Mouse (Mus musculus): ENCODE results near the gene Stk11. TPM values are rescaled to one million over a fixed set of nuclear protein-coding genes. Genes with fewer than 3 reads are reported as not detected.

The Stk11 gene
- polyA plus RNA-seq, 1 experiment from 2014 or later = 13.8 TPM

DNA sequence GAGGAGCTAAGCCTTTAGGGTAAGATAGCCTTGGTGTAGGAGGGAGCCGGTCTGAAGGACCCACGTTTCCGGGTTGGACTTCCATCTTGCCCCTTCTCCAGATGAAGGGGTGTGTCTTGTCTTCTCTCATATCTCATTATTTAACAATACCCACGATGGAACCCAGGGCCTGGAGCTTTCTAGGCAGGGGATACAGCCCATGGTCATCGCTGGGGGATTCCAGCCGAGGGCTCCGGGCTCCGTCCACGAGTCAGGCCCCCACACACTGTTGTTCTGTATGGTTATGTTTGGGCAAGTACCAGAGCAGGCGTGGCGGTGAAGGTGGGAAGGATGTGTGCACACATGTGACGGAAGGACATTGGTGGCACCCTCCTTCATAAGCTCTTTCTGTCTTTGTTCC is 28.6 kb downstream of the Stk11 start:
- WGBS = 88% methylated on average over 12 of the region's 12 CpGs

GRCm38 (mm10) chr10:80144864-80145838 is 29.5 kb downstream of the Stk11 start:
- no peaks in the 10 kb centered on the region for H3K27me3 ChIP-seq (ENCODE audit: control insufficient read depth, insufficient read depth, low read length)
- H3K4me3 ChIP-seq (ENCODE audit: low read length) = no peak overlapping the region
- 73% methylated on average over 20 of the region's 20 CpGs for WGBS
- ATAC-seq (replicated peaks; ENCODE audit: extremely low read depth, insufficient read depth, low FRiP score) = no peak
- no peaks in the 10 kb centered on the region for H3K9me3 ChIP-seq (replicated peaks; ENCODE audit: control insufficient read depth, low read length)
- peaks cover 45% of the 10 kb centered on the region for H3K4me1 ChIP-seq (ENCODE audit: control insufficient read depth, insufficient read depth, low read length)
- H3K27ac ChIP-seq (ENCODE audit: low read length) = peak overlapping the region; percentile 100
- H3K36me3 ChIP-seq (ENCODE audit: control insufficient read depth, insufficient read depth) = peaks cover 28% of the 10 kb centered on the region
- no peak overlapping the region for H3K4me2 ChIP-seq (ENCODE audit: low read depth, low read length)
- H3K9ac ChIP-seq (ENCODE audit: low read length) = no peak overlapping the region

More for the DNA sequence above, 28.6 kb downstream of the Stk11 start:
- ATAC-seq (replicated peaks; ENCODE audit: extremely low read depth, insufficient read depth, low FRiP score) = no peak
- H3K4me3 ChIP-seq (ENCODE audit: low read length) = no peak overlapping the region
- no peaks in the 10 kb centered on the region for H3K9me3 ChIP-seq (replicated peaks; ENCODE audit: control insufficient read depth, low read length)
- no peak overlapping the region for H3K27ac ChIP-seq (ENCODE audit: low read length)
- H3K36me3 ChIP-seq (ENCODE audit: control insufficient read depth, insufficient read depth) = peaks cover 28% of the 10 kb centered on the region
- H3K4me2 ChIP-seq (ENCODE audit: low read depth, low read length) = no peak overlapping the region
- H3K4me1 ChIP-seq (ENCODE audit: control insufficient read depth, insufficient read depth, low read length) = peaks cover 45% of the 10 kb centered on the region
- H3K27me3 ChIP-seq (ENCODE audit: control insufficient read depth, insufficient read depth, low read length) = no peaks in the 10 kb centered on the region
- no peak overlapping the region for H3K9ac ChIP-seq (ENCODE audit: low read length)

DNA sequence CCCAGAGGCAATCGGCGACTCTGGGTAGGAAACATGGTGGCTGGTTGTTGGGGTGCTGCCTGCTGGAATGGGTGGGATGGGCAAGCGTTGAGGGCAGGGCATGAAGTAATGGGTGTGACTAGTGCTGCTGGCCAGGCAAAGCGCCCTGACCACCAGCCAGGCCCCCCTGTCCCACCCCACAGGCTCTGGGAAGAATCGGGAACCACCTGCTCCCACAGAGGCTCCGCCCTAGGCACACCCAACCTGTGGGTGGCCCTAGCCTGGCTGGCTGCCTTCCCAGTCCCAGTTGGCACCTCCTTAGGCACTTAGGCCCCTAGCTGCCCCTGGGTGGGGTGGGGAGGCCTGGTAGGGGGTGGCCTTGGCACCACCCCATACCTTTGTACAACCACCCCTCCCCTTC is 30.3 kb downstream of the Stk11 start:
- Histone ChIP-seq H3K4me1 (ENCODE audit: control insufficient read depth, insufficient read depth, low read length) (peaks cover 43% of the 10 kb centered on the region), H3K9me3 (replicated peaks; ENCODE audit: control insufficient read depth, low read length) (no peaks in the 10 kb centered on the region)

GRCm38 (mm10) chr10:80146568-80147011 is 31.0 kb downstream of the Stk11 start:
- ATAC-seq (replicated peaks; ENCODE audit: extremely low read depth, insufficient read depth, low FRiP score) = no peak
- Histone ChIP-seq H3K27me3 (ENCODE audit: control insufficient read depth, insufficient read depth, low read length) (no peaks in the 10 kb centered on the region), H3K9ac (ENCODE audit: low read length) (peak overlapping the region; percentile 96), H3K9me3 (replicated peaks; ENCODE audit: control insufficient read depth, low read length) (no peaks in the 10 kb centered on the region), H3K4me2 (ENCODE audit: low read depth, low read length) (no peak overlapping the region), H3K36me3 (ENCODE audit: control insufficient read depth, insufficient read depth) (peaks cover 30% of the 10 kb centered on the region), H3K4me1 (ENCODE audit: control insufficient read depth, insufficient read depth, low read length) (peaks cover 43% of the 10 kb centered on the region), H3K4me3 (ENCODE audit: low read length) (no peak overlapping the region), H3K27ac (ENCODE audit: low read length) (peak overlapping the region; percentile 100)
- WGBS = 52% methylated on average over 4 of the region's 4 CpGs

More for the DNA sequence above, 30.3 kb downstream of the Stk11 start:
- H3K27me3 ChIP-seq (ENCODE audit: control insufficient read depth, insufficient read depth, low read length) = no peaks in the 10 kb centered on the region
- H3K36me3 ChIP-seq (ENCODE audit: control insufficient read depth, insufficient read depth) = peaks cover 28% of the 10 kb centered on the region
- H3K27ac ChIP-seq (ENCODE audit: low read length) = peak overlapping the region; percentile 100
- WGBS = 81% methylated on average over 6 of the region's 6 CpGs
- no peak for ATAC-seq (replicated peaks; ENCODE audit: extremely low read depth, insufficient read depth, low FRiP score)
- H3K9ac ChIP-seq (ENCODE audit: low read length) = peak overlapping the region; percentile 96
- 0 out of 2 replicates have a peak overlapping the region, but pooled peaks have one; percentile 9 for H3K4me2 ChIP-seq (ENCODE audit: low read depth, low read length)
- H3K4me3 ChIP-seq (ENCODE audit: low read length) = no peak overlapping the region

DNA sequence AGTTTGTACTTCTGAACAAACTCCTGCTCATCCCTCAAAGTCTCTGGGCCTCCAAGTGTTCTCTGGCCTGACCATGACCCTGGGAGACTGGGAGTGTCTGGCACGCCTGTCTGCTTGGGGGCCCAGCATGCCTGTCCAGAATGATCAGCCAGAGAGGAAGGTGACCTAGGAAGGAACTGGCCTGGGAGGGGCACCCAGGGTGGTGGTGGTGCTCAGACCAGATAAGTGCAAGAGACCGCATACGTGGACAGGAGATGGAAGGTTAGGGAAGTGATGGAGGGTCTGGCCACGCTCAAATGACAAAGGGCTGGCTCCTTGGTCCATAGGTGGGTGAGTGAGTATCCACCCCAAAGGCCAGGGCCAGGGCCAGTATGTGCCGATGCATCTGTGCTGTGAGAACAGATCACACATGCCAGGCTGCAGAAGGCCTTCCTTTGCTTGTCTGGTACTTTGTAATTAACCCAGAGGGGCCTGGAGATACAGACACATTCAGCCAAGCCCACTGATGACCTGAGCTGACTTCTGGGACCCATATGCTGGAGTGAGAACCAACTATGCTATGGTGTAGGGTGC is 31.6 kb downstream of the Stk11 start:
- H3K4me2 ChIP-seq (ENCODE audit: low read depth, low read length) = peak overlapping the region; percentile 91
- WGBS = 49% methylated on average over 5 of the region's 5 CpGs
- H3K9ac ChIP-seq (ENCODE audit: low read length) = peak overlapping the region; percentile 96
- peak overlapping the region; percentile 100 for H3K27ac ChIP-seq (ENCODE audit: low read length)
- ATAC-seq (replicated peaks; ENCODE audit: extremely low read depth, insufficient read depth, low FRiP score) = no peak
- peak overlapping the region; percentile 92; the same call in 1 of the 2 replicates for H3K4me3 ChIP-seq (ENCODE audit: low read length)
- H3K4me1 ChIP-seq (ENCODE audit: control insufficient read depth, insufficient read depth, low read length) = peaks cover 49% of the 10 kb centered on the region
- H3K27me3 ChIP-seq (ENCODE audit: control insufficient read depth, insufficient read depth, low read length) = no peaks in the 10 kb centered on the region
- H3K9me3 ChIP-seq (replicated peaks; ENCODE audit: control insufficient read depth, low read length) = no peaks in the 10 kb centered on the region
- peaks cover 31% of the 10 kb centered on the region for H3K36me3 ChIP-seq (ENCODE audit: control insufficient read depth, insufficient read depth)

- Histone ChIP-seq H3K4me3 (ENCODE audit: low read length) (peak within 1 kb of the TSS; percentile 92), H3K9ac (ENCODE audit: low read length) (peak within 1 kb of the TSS; percentile 96), H3K36me3 (ENCODE audit: control insufficient read depth, insufficient read depth) (peaks cover 38% of the 10 kb centered on the region), H3K9me3 (replicated peaks; ENCODE audit: control insufficient read depth, low read length) (no peaks in the 10 kb centered on the region), H3K27ac (ENCODE audit: low read length) (peak within 1 kb of the TSS; percentile 100), H3K27me3 (ENCODE audit: control insufficient read depth, insufficient read depth, low read length) (no peaks in the 10 kb centered on the region), H3K4me1 (ENCODE audit: control insufficient read depth, insufficient read depth, low read length) (peaks cover 54% of the 10 kb centered on the region), H3K4me2 (ENCODE audit: low read depth, low read length) (peak within 1 kb of the TSS; percentile 91)
- peak; percentile 41 for ATAC-seq (replicated peaks; ENCODE audit: extremely low read depth, insufficient read depth, low FRiP score)
- WGBS = under 1% methylated on average over 39 of the region's 42 CpGs
Observed at GRCm38 (mm10) chr10:80147719-80148601, 32.4 kb downstream of the Stk11 start, which contains the start of gene Midn. Gene Midn (plus strand): TSS chr10:80148272.

GRCm38 (mm10) chr10:80148610-80149290 is 33.1 kb downstream of the Stk11 start:
- Histone ChIP-seq H3K36me3 (ENCODE audit: control insufficient read depth, insufficient read depth) (peaks cover 41% of the 10 kb centered on the region), H3K4me1 (ENCODE audit: control insufficient read depth, insufficient read depth, low read length) (peaks cover 55% of the 10 kb centered on the region)
- 1% methylated on average over 57 of the region's 57 CpGs for WGBS

More at GRCm38 (mm10) chr10:80148610-80149290, 33.1 kb downstream of the Stk11 start:
- no peaks in the 10 kb centered on the region for H3K9me3 ChIP-seq (replicated peaks; ENCODE audit: control insufficient read depth, low read length)
- H3K4me2 ChIP-seq (ENCODE audit: low read depth, low read length) = peak overlapping the region; percentile 91
- no peaks in the 10 kb centered on the region for H3K27me3 ChIP-seq (ENCODE audit: control insufficient read depth, insufficient read depth, low read length)
- H3K27ac ChIP-seq (ENCODE audit: low read length) = peak overlapping the region; percentile 100
- peak overlapping the region; percentile 96 for H3K9ac ChIP-seq (ENCODE audit: low read length)
- peak; percentile 41 for ATAC-seq (replicated peaks; ENCODE audit: extremely low read depth, insufficient read depth, low FRiP score)
- peak overlapping the region; percentile 92 for H3K4me3 ChIP-seq (ENCODE audit: low read length)
